Mouse (Mus musculus) telencephalon, adult 2 months (tissue): ENCODE results near the gene Lrmp.
A peak's percentile ranks its signal among the peaks of the same experiment; 100 is the strongest.

Source experiments
- DNase-seq: peaks from one replicate; pipeline ENCODE4 v3.0.0-alpha.2; 2011; ENCODE audit warnings: low read depth, low spot score

Gene Lrmp

DNA sequence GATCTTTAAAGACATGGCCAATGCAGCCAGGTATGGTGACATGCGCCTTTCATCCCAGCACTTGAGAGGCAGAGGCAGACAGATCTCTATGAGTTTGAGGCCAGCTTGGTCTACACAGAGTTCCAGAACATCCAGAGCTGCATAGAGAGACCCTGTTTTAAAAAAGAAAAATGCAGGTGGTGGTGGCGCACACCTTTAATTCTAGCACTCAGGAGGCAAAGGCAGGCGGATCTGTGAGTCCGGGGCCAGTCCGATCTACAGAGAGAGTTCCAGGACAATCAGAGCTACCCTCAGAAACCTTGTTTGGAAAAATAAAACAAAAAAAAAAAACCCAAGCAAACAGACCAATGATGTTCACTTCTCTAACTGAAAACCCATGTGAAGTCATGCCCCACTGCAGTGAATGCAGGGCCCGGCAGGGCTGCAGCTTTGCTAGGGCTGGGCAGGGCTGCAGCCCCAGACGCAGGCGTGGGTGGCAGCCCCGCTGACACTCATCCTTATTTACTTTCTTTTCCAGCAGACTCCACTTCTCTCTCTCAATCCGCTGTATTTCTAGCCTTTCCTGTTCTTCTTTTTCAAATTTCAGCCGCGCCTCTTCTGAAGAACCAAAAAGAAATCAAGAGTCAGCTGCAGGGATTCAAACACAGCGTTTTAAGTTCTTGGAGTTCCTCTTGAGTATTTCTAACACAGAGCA, 87.1 kb downstream of the Lrmp start:
- DNase-seq, result no peak

DNA sequence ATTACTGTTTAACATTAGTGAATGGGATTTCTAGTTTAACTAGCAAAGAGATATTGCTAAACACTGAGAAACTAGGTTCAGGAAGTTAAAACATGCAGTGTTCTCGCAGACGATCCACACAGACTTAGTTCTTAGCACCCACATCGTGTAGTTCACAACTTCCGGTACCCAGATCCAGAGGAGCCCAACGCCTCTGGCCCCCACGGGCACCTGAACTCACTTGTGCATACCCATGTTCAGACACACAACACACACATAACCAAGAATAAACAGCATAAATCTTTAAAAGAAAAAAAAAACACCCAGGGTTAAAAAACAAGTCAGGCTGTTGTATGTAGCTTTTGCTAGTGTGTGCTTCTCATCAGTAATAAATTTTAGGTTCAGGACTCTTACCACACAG, 89.0 kb downstream of the Lrmp start:
- DNase-seq, result no peak

DNA sequence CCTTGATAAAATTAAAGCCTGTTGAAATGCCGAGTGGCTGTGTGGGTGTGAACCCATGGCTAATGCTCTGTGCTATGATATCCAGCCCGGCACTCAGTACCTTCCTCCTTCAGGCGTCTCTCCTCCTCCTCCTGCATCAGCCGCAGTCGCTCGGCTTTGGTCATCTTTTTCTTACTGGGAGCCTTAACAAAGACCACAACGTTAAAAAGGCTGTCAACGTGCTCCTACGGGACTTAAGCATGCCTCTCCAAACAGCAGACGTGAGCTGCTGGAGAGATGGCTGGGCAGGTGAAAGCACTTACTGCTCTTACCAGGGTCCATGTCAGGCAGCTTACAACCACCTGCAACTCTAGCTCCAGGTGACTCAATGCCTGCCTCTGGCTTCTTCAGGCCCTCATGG, 89.7 kb downstream of the Lrmp start:
- DNase-seq, result no peak

DNA sequence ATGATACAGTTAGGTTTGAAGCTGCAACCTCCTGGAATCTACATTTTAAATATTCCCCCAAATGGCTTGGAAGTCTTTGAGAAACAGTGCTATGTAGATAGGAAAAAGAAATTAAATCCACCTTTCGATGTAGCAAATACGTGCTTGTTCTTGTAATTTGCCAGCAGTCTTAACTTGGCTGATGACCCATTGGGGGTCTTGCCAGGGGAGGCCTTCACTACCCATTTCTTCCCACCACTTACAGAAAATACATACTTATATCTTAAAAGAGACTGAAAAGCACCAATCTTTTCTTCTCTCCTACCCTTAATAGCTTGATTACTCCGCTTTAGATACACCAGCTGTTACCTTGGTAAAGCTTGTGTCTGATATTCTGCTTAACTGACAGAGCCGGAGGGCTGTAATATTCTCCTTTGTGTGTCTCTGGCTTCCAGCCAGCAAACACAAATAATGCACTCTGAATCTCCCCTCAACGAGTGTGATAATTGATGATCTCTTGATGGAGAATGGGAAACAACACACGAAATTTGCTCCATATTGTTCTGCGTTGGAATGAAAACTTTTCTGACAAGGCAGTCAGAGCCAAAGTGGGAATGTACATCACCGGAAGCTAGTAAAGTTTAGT, 94.7 kb downstream of the Lrmp start:
- DNase-seq, result no peak

DNA sequence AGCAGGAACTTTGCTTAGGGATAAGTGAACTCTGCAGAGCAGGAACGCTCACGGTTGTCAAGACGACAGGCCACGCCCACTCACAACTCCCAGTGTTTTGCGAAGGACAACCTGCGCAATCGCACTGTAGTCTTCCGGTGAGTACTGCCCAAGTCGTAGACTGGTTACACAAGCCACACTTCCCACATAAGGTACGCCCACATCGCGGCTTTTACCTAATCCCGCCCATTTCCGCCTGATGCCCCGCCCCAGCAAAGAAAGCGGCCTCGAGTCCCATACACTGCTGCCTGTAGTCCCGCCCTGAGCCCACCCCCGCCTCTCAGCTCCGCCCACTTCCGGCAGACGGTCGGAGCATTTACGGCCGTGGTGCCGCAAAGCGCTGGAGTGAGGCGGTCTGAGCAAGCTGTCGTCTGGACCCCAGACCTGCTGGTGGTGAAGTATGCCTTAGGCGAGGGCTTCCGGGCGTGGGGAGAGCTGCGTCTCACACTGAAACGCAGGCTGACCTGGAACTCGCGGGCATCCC, 95.4 kb downstream of the Lrmp start, which contains the start of the genes Casc1 and Etfrf1:
Casc1 (minus strand) TSS at position 190 of the 523 bp plus-strand sequence.
Etfrf1 (plus strand) TSS at position 319 of the 523 bp plus-strand sequence.
- peak; percentile 100 for DNase-seq

DNA sequence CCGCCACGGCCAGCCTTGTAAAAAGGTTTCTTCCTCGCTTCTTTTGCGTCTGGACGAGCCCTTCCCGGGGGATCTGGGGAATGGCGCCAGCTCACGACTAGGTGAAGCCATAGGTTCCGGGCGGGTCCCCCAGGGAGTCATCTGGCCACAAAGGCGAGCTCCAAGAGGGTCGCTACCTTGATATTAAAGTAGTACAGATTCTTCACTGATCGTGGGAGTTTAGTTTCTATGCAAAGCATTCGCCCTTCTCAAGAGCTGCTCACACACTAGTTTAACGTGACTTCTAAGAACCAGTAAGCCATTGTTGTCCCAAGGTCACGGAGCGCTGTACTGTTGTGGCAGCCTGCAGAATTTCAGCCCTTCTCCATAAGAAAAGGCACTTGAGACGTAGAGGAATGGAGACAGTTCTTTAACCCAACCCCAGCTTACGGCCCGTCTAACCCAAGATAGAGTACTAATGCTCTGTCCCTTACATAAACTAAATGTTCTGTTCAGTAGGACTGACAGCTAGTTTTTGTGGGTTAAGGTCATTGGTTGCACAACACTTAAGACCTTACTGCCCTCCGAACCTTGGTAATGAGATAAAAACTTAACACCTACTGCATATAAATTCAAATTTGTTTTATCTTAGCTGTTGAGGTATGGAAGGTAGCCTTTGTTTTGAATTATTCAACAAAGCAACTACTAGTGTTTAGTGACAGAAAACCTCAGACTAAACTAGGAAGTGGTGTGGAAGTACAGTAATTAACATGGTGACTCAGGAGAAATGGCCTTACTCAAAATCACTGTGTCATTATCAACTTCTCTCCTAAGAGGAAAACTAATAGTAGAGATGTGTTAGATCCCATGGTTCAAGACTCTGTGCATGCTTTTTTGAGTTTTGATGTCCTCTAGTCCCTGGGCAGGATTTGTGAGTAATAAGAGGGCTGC, 96.2 kb downstream of the Lrmp start:
- DNase-seq, result peak; percentile 24

DNA sequence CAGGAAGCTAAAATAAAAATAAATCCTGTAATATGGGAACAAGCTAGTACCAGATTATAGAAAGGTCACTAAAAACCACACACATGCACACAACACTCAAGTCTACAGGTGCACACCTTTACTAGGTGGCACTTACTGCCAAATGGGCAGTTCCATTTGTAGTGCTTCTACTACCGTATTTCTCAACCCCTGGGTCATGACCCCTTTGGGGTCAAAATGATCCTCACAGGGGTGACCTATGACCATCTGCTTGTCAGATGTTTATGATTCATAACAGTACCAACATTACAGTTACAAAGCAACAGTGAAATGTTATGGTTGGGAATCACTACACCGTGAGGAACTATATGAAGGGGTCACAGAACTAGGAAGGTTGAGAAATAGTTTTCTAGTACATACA, 98.5 kb downstream of the Lrmp start:
- DNase-seq, result no peak

DNA sequence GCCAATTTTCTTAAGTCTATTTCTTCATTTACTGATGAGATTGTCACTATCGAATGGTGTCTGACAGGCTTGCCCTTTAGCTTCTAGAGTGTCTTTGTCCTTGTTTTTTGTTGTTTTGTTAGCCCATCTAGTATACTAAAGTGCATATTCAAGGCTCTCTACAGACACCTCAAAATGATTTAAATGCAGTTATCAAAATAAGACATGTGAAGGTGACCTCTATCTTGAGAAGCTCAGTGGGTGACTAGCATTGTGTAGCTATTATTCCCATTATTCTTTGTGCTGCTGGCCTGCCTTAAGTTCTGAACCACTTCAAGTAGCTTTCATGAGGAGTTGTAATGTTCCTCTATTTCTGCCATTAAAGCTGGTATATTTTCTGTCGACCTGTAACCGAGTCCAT, 100.4 kb downstream of the Lrmp start:
- DNase-seq, result no peak

DNA sequence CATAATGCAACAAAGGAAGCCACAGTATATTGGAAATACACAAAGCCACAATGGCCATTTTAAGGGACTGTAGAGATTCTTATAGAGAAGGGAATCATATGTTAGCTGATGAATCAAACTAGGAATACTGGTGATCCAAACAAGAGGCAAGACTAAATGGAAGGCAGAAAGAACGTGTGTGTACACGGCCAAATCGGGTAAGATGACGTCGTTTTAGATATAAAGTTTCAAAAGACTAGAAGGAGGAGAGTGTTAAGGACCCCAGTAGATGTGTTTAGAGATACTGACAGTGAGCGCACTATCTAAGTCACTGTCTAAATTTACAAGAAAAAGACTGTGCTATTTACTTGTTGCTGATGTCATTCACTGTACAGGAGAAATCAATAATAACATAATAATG, 108.8 kb downstream of the Lrmp start:
- DNase-seq, result no peak
